Mouse (Mus musculus) limb, embryonic 11.5 days (tissue): ENCODE results near the gene Otof. TPM values are rescaled to one million over a fixed set of nuclear protein-coding genes. Genes with fewer than 3 reads are reported as not detected.

Experiments used
- ATAC-seq: fragments of 200-750 bp; cut with Nextera tagmentation; 2 replicates; pipeline ENCODE4 v1.8.0; 2017; ENCODE audit warnings: low read depth; ENCODE audit not compliant: insufficient number of reproducible peaks, low FRiP score, low TSS enrichment
- DNase-seq: peaks from one replicate; pipeline ENCODE4 v3.0.0-alpha.2; 2015; ENCODE audit warnings: low spot score
- H3K27ac ChIP-seq: fragments of 300-500 bp; sonication (generic); replicated peaks from 2 replicates; pipeline ENCODE4 v1.5.1; 2014; ENCODE audit warnings: low read depth, mild to moderate bottlenecking, low read length
- H3K27me3 ChIP-seq: fragments of 300-500 bp; sonication (generic); 2 replicates; pipeline ENCODE4 v1.6.1; 2014; ENCODE audit warnings: mild to moderate bottlenecking, low read length, mixed read lengths; ENCODE audit not compliant: control insufficient read depth, insufficient read depth
- H3K36me3 ChIP-seq: fragments of 300-500 bp; sonication (generic); 2 replicates; pipeline ENCODE4 v1.6.1; 2014; ENCODE audit warnings: mild to moderate bottlenecking, low read length, moderate library complexity, mixed read lengths; ENCODE audit not compliant: control insufficient read depth, insufficient read depth
- H3K4me1 ChIP-seq: fragments of 300-500 bp; sonication (generic); 2 replicates; pipeline ENCODE4 v1.6.1; 2014; ENCODE audit warnings: low read length, mixed read lengths; ENCODE audit not compliant: control insufficient read depth, insufficient read depth
- H3K4me2 ChIP-seq: fragments of 300-500 bp; sonication (generic); 2 replicates; pipeline ENCODE4 v1.6.1; 2014; ENCODE audit warnings: low read depth, mild to moderate bottlenecking, moderate library complexity; ENCODE audit not compliant: severe bottlenecking
- H3K4me3 ChIP-seq: fragments of 300-500 bp; sonication (generic); 2 replicates; pipeline ENCODE4 v1.5.1; 2014; ENCODE audit warnings: low read depth, low read length
- H3K9ac ChIP-seq: fragments of 300-500 bp; sonication (generic); 2 replicates; pipeline ENCODE4 v1.6.1; 2014; ENCODE audit warnings: mild to moderate bottlenecking, low read length
- H3K9me3 ChIP-seq: fragments of 300-500 bp; sonication (generic); 2 replicates; pipeline ENCODE4 v1.6.1; 2016; ENCODE audit warnings: low read length; ENCODE audit not compliant: control insufficient read depth
- WGBS: fragments of 180-500 bp; shearing (Covaris S2); extraction: QIAGEN DNeasy Blood & Tissue Kit; methylation state at CpG from one replicate; pipeline ENCODE4 v1.1.7; 2014; 5-methylcytosine and 5-hydroxymethylcytosine counted together
- polyA plus RNA-seq: library from polyadenylated mRNA; unstranded; fragments of >200 nt; fragmentation: Nextera tagmentation; extraction: Ambion mirVana; gene quantifications from 2 replicates; pipeline ENCODE4 v1.2.1, GENCODE M21; 2014

Gene Otof
- polyA plus RNA-seq, 1 experiment from 2014 or later, result not detected

GRCm38 (mm10) chr5:30416665-30417064 lies 45.1 kb downstream of the Otof start:
- no peaks in the 10 kb centered on the region for H3K4me1 ChIP-seq
- no peak overlapping the region for H3K9ac ChIP-seq
- no peak for DNase-seq
- H3K4me3 ChIP-seq, result no peak overlapping the region
- H3K27me3 ChIP-seq, result no peaks in the 10 kb centered on the region
- H3K27ac ChIP-seq, result no peak overlapping the region
- no peak for ATAC-seq
- WGBS, result 81% methylated on average over 5 of the region's 5 CpGs
- H3K36me3 ChIP-seq, result no peaks in the 10 kb centered on the region
- no peaks in the 10 kb centered on the region for H3K9me3 ChIP-seq
- H3K4me2 ChIP-seq, result no peak overlapping the region

GRCm38 (mm10) chr5:30415876-30416275 lies 45.9 kb downstream of the Otof start:
- H3K4me1 ChIP-seq, result no peaks in the 10 kb centered on the region
- no peaks in the 10 kb centered on the region for H3K27me3 ChIP-seq
- no peak for ATAC-seq
- WGBS, result 71% methylated on average over 4 of the region's 4 CpGs
- H3K9me3 ChIP-seq, result no peaks in the 10 kb centered on the region
- no peak overlapping the region for H3K4me3 ChIP-seq
- no peak overlapping the region for H3K9ac ChIP-seq
- no peak overlapping the region for H3K27ac ChIP-seq
- no peak for DNase-seq
- H3K36me3 ChIP-seq, result no peaks in the 10 kb centered on the region
- no peak overlapping the region for H3K4me2 ChIP-seq

- H3K4me3 ChIP-seq, result no peak overlapping the region
- H3K27me3 ChIP-seq, result no peaks in the 10 kb centered on the region
Measured at GRCm38 (mm10) chr5:30415381-30415780, 46.4 kb downstream of the Otof start.

GRCm38 (mm10) chr5:30411524-30411923 lies 50.2 kb downstream of the Otof start:
- H3K9me3 ChIP-seq, result no peaks in the 10 kb centered on the region
- H3K4me3 ChIP-seq, result no peak overlapping the region
- no peak for ATAC-seq
- H3K4me2 ChIP-seq, result no peak overlapping the region
- H3K27ac ChIP-seq, result no peak overlapping the region
- no peak overlapping the region for H3K9ac ChIP-seq
- H3K27me3 ChIP-seq, result no peaks in the 10 kb centered on the region
- H3K36me3 ChIP-seq, result no peaks in the 10 kb centered on the region
- WGBS, result 86% methylated on average over 10 of the region's 10 CpGs
- peaks cover 5% of the 10 kb centered on the region; the same call in 1 of the 2 replicates for H3K4me1 ChIP-seq
- DNase-seq, result no peak

More at GRCm38 (mm10) chr5:30415381-30415780, 46.4 kb downstream of the Otof start:
- WGBS, result 61% methylated on average over 2 of the region's 2 CpGs
- DNase-seq (no peak), ATAC-seq (no peak)
- Histone ChIP-seq H3K9ac (no peak overlapping the region), H3K9me3 (no peaks in the 10 kb centered on the region), H3K36me3 (no peaks in the 10 kb centered on the region), H3K4me1 (no peaks in the 10 kb centered on the region), H3K27ac (no peak overlapping the region), H3K4me2 (no peak overlapping the region)

GRCm38 (mm10) chr5:30406876-30407275 lies 54.9 kb downstream of the Otof start:
- WGBS, result 29% methylated on average over 9 of the region's 9 CpGs
- Histone ChIP-seq H3K27ac (no peak overlapping the region), H3K9ac (no peak overlapping the region), H3K36me3 (no peaks in the 10 kb centered on the region), H3K9me3 (no peaks in the 10 kb centered on the region), H3K4me3 (no peak overlapping the region), H3K4me2 (no peak overlapping the region), H3K4me1 (peaks cover 5% of the 10 kb centered on the region; the same call in 1 of the 2 replicates), H3K27me3 (no peaks in the 10 kb centered on the region)
- no peak for DNase-seq
- no peak for ATAC-seq

GRCm38 (mm10) chr5:30401165-30401564 lies 60.6 kb downstream of the Otof start:
- Histone ChIP-seq H3K9me3 (no peaks in the 10 kb centered on the region), H3K4me2 (no peak overlapping the region), H3K36me3 (no peaks in the 10 kb centered on the region), H3K27ac (no peak overlapping the region), H3K9ac (no peak overlapping the region), H3K4me3 (no peak overlapping the region), H3K4me1 (no peaks in the 10 kb centered on the region), H3K27me3 (no peaks in the 10 kb centered on the region)
- no peak for DNase-seq
- 64% methylated on average over 8 of the region's 8 CpGs for WGBS
- ATAC-seq, result no peak

GRCm38 (mm10) chr5:30400521-30400920 lies 61.2 kb downstream of the Otof start:
- 83% methylated on average over 5 of the region's 5 CpGs for WGBS
- ATAC-seq (no peak), DNase-seq (no peak)
- H3K4me1 ChIP-seq, result no peaks in the 10 kb centered on the region
- H3K4me2 ChIP-seq, result no peak overlapping the region
- H3K27ac ChIP-seq, result no peak overlapping the region
- H3K9ac ChIP-seq, result no peak overlapping the region
- H3K36me3 ChIP-seq, result no peaks in the 10 kb centered on the region
- H3K9me3 ChIP-seq, result no peaks in the 10 kb centered on the region
- no peak overlapping the region for H3K4me3 ChIP-seq
- H3K27me3 ChIP-seq, result no peaks in the 10 kb centered on the region

GRCm38 (mm10) chr5:30391473-30391872 lies 70.3 kb downstream of the Otof start:
- peak; percentile 88 for DNase-seq
- WGBS, result 29% methylated on average over 7 of the region's 7 CpGs

GRCm38 (mm10) chr5:30389836-30390235 lies 71.9 kb downstream of the Otof start:
- Histone ChIP-seq H3K9me3 (no peaks in the 10 kb centered on the region), H3K27me3 (no peaks in the 10 kb centered on the region), H3K27ac (no peak overlapping the region), H3K4me1 (no peaks in the 10 kb centered on the region), H3K36me3 (no peaks in the 10 kb centered on the region), H3K4me3 (no peak overlapping the region), H3K9ac (no peak overlapping the region), H3K4me2 (no peak overlapping the region)
- ATAC-seq (no peak), DNase-seq (no peak)
- WGBS, result 88% methylated on average over 5 of the region's 5 CpGs

More at GRCm38 (mm10) chr5:30391473-30391872, 70.3 kb downstream of the Otof start:
- no peak for ATAC-seq
- Histone ChIP-seq H3K9ac (no peak overlapping the region), H3K36me3 (no peaks in the 10 kb centered on the region), H3K27ac (no peak overlapping the region), H3K4me2 (no peak overlapping the region), H3K4me3 (no peak overlapping the region), H3K9me3 (no peaks in the 10 kb centered on the region), H3K27me3 (no peaks in the 10 kb centered on the region), H3K4me1 (no peaks in the 10 kb centered on the region)
